Mouse (Mus musculus) liver, embryonic 14.5 days (tissue): ENCODE results near the gene Senp7. TPM values are rescaled to one million over a fixed set of nuclear protein-coding genes. Genes with fewer than 3 reads are reported as not detected.

Experiments used
- ATAC-seq: fragments of 200-750 bp; cut with Nextera tagmentation; 2 replicates; pipeline ENCODE4 v1.8.0; 2017; ENCODE audit warnings: moderate number of reproducible peaks, mild to moderate bottlenecking, moderate library complexity; ENCODE audit not compliant: insufficient read depth
- DNase-seq, 3 experiments: peaks; one replicate each; pipeline ENCODE4 v3.0.0-alpha.2; 2012 to 2013; ENCODE audit warnings: low read depth in 3 of 3, low spot score in 3 of 3
- H3K27ac ChIP-seq: fragments of 300-500 bp; sonication (generic); 2 replicates; pipeline ENCODE4 v1.5.1; 2014; ENCODE audit warnings: moderate library complexity, mild to moderate bottlenecking, control low read depth, inconsistent platforms
- H3K27me3 ChIP-seq: fragments of 300-500 bp; sonication (generic); 2 replicates; pipeline ENCODE4 v1.6.1; 2014; ENCODE audit warnings: mild to moderate bottlenecking, low read length, moderate library complexity; ENCODE audit not compliant: control insufficient read depth, insufficient read depth
- H3K36me3 ChIP-seq: fragments of 300-500 bp; sonication (generic); replicated peaks from 2 replicates; pipeline ENCODE4 v1.6.1; 2014; ENCODE audit warnings: low read depth; ENCODE audit not compliant: control insufficient read depth, insufficient read depth
- H3K4me1 ChIP-seq, 2 experiments: fragments of 200-500 bp in 1 of 2; fragments of 300-500 bp in 1 of 2; sonication (generic) in 1 of 2; replicated peaks; 2 replicates each; pipeline ENCODE4 v1.6.1; 2012 to 2014; ENCODE audit warnings: antibody characterized with exemption in 1 of 2, inconsistent platforms in 1 of 2, low read length in 1 of 2; ENCODE audit not compliant: control insufficient read depth in 2 of 2, insufficient read depth in 2 of 2
- H3K4me2 ChIP-seq: fragments of 300-500 bp; sonication (generic); 2 replicates; pipeline ENCODE4 v1.6.1; 2014; ENCODE audit warnings: low read depth, mild to moderate bottlenecking, control low read depth, moderate library complexity
- H3K4me3 ChIP-seq, 2 experiments: fragments of 200-500 bp in 1 of 2; fragments of 300-500 bp in 1 of 2; sonication (generic) in 1 of 2; 2 replicates each; pipeline ENCODE4 v1.5.1; 2012 to 2014; ENCODE audit warnings: low read depth in 2 of 2, low read length in 2 of 2, mild to moderate bottlenecking in 2 of 2, control low read depth in 1 of 2, inconsistent platforms in 1 of 2, moderate library complexity in 1 of 2; ENCODE audit not compliant: insufficient read depth in 1 of 2
- H3K9ac ChIP-seq: fragments of 300-500 bp; sonication (generic); replicated peaks from 2 replicates; pipeline ENCODE4 v1.6.1; 2014; ENCODE audit warnings: mild to moderate bottlenecking, control low read depth, moderate library complexity
- H3K9me3 ChIP-seq: fragments of 300-500 bp; sonication (generic); 2 replicates; pipeline ENCODE4 v1.6.1; 2016; ENCODE audit warnings: low read length, mixed read lengths; ENCODE audit not compliant: control insufficient read depth
- CTCF ChIP-seq: IDR thresholded peaks from 2 replicates; pipeline ENCODE4 v1.5.1; 2016; ENCODE audit warnings: antibody characterized with exemption, low read depth, control low read depth
- EP300 ChIP-seq: IDR thresholded peaks from 2 replicates; pipeline ENCODE4 v1.6.1; 2016; ENCODE audit warnings: antibody characterized with exemption, low read depth
- WGBS: fragments of 180-500 bp; shearing (Covaris S2); extraction: QIAGEN DNeasy Blood & Tissue Kit; methylation state at CpG from one replicate; pipeline ENCODE4 v1.1.7; 2014; ENCODE audit not compliant: insufficient replicate concordance; 5-methylcytosine and 5-hydroxymethylcytosine counted together
- polyA plus RNA-seq, 2 experiments: library from polyadenylated mRNA; depleted of rRNA in 1 of 2; stranded (reverse) in 1 of 2; unstranded in 1 of 2; fragments of >200 nt; fragmentation: Nextera tagmentation in 1 of 2; extraction: Ambion mirVana in 1 of 2; gene quantifications; 2 replicates each; pipeline versions ENCODE4 v1.2.1 to v1.2.3; 2012 to 2014

Senp7 gene
- polyA plus RNA-seq, 2 experiments: 8.7 to 15.5 TPM

DNA sequence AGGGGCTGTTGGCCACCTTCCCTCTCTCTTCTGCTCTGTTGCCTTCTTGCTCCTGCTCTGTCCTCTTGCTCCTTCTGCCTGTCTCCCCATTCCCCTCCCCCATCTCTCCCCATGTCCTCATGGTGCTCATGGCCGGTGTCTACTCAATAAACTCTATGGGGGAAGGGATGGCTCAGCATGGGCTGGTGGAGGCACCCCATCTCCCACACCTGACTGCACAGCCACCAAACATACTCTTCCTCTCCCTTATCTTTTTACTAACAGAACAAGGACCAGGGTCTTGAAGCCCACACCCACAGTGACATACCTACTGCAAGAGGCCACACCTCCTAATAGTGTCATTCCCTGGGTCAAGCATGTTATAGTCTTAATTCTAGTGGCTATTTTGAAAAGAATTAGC is 26.0 kb downstream of the Senp7 start:
- Histone ChIP-seq H3K9ac (peak overlapping the region; percentile 95), H3K36me3 (peaks cover 3% of the 10 kb centered on the region), H3K4me2 (peak overlapping the region; percentile 88), H3K27me3 (no peaks in the 10 kb centered on the region), H3K9me3 (no peaks in the 10 kb centered on the region), H3K27ac (peak overlapping the region; percentile 93), H3K4me1 (peaks cover 50 to 54% of the 10 kb centered on the region in 2 experiments), H3K4me3 (no peak overlapping the region)
- 40% methylated on average over 1 of the region's 1 CpGs for WGBS
- 0 out of 2 replicates have a peak, but pooled peaks have one; percentile 22 for TF ChIP-seq EP300
- TF ChIP-seq CTCF: no peak
- ATAC-seq (peak; percentile 12; the same call in 1 of the 2 replicates), DNase-seq (no peak)

- H3K27me3 ChIP-seq: no peaks in the 10 kb centered on the region
- DNase-seq (no peak), ATAC-seq (no peak)
- no peaks in the 10 kb centered on the region for H3K9me3 ChIP-seq
- TF ChIP-seq CTCF (no peak), EP300 (no peak)
- peak overlapping the region; percentile 93 for H3K27ac ChIP-seq
- peak overlapping the region; percentile 88 for H3K4me2 ChIP-seq
- 37% methylated on average over 5 of the region's 5 CpGs for WGBS
- no peak overlapping the region; a peak in 1 of 4 replicates for H3K4me3 ChIP-seq
- H3K9ac ChIP-seq: peak overlapping the region; percentile 95
- peaks cover 3% of the 10 kb centered on the region for H3K36me3 ChIP-seq
- peaks cover 50 to 52% of the 10 kb centered on the region in 2 experiments for H3K4me1 ChIP-seq
These were observed 26.4 kb downstream of the Senp7 start for GRCm38 (mm10) chr16:56074565-56074964.

DNA sequence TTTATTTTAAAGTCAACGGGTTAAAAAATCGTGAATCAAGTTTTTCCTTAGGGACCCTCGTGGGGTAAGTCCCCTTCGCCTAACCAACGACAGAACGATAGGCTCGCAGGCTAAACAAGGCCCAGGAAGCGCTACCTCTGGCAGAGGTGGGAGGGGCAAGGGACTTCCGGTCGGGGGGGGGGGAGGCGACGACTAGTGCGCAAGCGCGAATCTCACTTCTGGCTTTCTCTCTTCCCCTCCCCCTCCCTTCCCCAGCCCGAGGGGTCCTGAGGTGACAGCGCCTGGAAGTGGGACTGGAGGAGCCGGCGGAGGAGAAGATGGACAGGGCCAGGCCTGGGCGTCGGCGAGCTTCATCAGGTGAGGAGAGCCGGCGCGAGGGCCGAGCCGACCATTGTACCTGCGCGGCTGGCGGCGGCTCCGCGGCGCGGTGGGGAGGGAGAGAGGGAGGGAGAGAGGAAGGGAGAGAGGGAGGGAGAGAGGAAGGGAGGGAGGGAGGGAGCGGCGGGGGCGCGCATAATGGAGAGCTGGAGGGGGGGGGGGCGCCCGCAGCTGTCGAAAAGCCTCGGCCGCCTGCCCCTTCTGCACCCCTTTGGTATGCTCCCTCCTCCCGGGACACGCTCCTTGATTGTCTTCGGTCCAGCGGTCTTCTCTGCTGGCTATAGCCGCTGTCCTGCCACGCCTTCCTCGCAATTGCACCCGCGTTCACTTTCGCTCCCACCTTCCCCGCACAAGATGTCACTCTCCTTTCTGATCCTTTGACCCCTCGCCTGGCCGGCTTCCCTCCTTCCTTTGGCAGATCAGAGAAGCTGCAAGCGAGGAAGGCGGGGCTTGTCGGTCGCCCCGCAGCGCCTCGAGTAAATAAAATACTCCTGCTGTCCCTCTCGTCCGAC is 27.3 kb downstream of the Senp7 start:
- peak; percentile 70 to 77 (median 75) for DNase-seq
- peaks cover 47% of the 10 kb centered on the region in 2 experiments for H3K4me1 ChIP-seq
- peak overlapping the region; percentile 75 to 91 for H3K4me3 ChIP-seq
- H3K4me2 ChIP-seq: peak overlapping the region; percentile 88
- no peaks in the 10 kb centered on the region for H3K9me3 ChIP-seq
- ATAC-seq: peak; percentile 53
- H3K36me3 ChIP-seq: peaks cover 3% of the 10 kb centered on the region
- WGBS: under 1% methylated on average over 53 of the region's 66 CpGs
- H3K27me3 ChIP-seq: no peaks in the 10 kb centered on the region
- peak overlapping the region; percentile 93 for H3K27ac ChIP-seq
- no peak for TF ChIP-seq CTCF
- no peak for TF ChIP-seq EP300
- H3K9ac ChIP-seq: peak overlapping the region; percentile 95

DNA sequence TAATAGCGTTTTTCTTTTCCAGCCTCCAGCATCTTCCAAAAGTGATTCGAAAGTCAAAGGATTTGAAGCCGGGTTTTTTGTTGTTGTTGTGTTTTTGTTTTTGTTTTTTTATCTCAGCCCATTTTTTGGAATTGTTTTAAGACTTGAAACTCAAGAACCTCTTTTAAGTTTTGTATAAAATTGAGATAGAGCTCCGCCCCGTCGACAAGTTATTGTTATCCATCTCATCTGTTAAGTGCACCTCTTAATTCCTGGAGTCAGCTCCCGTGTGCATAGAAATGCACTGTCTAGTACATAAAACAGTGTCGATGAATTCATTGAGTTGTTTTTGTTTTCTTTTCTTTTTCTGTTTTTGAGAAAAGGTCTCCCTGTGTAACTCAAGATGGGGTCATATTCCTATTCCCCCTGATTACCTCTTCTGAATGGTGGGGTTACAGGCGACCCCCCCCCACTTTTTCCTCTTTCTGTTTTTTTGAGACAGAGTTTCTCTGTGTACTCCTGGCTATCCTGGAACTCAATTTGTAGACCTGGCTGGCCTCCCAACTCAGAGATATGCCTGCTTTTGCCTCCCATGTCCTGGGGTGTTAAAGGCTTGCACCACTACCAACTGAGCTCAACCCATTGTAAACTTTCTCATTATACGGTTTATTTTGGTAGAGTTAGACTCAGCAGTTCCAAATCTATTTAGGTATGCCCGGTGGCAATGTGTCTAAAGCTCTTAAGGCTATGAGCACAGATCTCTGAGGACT is 28.2 kb downstream of the Senp7 start:
- no peaks in the 10 kb centered on the region for H3K27me3 ChIP-seq
- ATAC-seq (no peak), DNase-seq (peak in 1 of 3 experiments; percentile 70)
- peaks cover 3% of the 10 kb centered on the region for H3K36me3 ChIP-seq
- peak overlapping the region; percentile 95 for H3K9ac ChIP-seq
- TF ChIP-seq CTCF (no peak), EP300 (no peak)
- peaks cover 38 to 39% of the 10 kb centered on the region in 2 experiments for H3K4me1 ChIP-seq
- peak overlapping the region; percentile 75 to 91 for H3K4me3 ChIP-seq
- peak overlapping the region; percentile 88 for H3K4me2 ChIP-seq
- no peaks in the 10 kb centered on the region for H3K9me3 ChIP-seq
- 12% methylated on average over 11 of the region's 11 CpGs for WGBS
- peak overlapping the region; percentile 93 for H3K27ac ChIP-seq

- H3K36me3 ChIP-seq: peaks cover 6% of the 10 kb centered on the region
- no peak overlapping the region for H3K4me2 ChIP-seq
- H3K27ac ChIP-seq: no peak overlapping the region
- no peak overlapping the region for H3K9ac ChIP-seq
- H3K4me3 ChIP-seq: no peak overlapping the region
- ATAC-seq (no peak), DNase-seq (no peak)
- H3K27me3 ChIP-seq: no peaks in the 10 kb centered on the region
- no peaks in the 10 kb centered on the region for H3K9me3 ChIP-seq
- H3K4me1 ChIP-seq: peaks cover 12 to 13% of the 10 kb centered on the region in 2 experiments
- TF ChIP-seq EP300: no peak
- no peak for TF ChIP-seq CTCF
- whole genome bisulfite sequencing: 72% methylated on average over 1 of the region's 1 CpGs
These were observed 31.3 kb downstream of the Senp7 start for GRCm38 (mm10) chr16:56079419-56079818.
